Mouse (Mus musculus): ENCODE data around the gene Folr1.

DNA sequence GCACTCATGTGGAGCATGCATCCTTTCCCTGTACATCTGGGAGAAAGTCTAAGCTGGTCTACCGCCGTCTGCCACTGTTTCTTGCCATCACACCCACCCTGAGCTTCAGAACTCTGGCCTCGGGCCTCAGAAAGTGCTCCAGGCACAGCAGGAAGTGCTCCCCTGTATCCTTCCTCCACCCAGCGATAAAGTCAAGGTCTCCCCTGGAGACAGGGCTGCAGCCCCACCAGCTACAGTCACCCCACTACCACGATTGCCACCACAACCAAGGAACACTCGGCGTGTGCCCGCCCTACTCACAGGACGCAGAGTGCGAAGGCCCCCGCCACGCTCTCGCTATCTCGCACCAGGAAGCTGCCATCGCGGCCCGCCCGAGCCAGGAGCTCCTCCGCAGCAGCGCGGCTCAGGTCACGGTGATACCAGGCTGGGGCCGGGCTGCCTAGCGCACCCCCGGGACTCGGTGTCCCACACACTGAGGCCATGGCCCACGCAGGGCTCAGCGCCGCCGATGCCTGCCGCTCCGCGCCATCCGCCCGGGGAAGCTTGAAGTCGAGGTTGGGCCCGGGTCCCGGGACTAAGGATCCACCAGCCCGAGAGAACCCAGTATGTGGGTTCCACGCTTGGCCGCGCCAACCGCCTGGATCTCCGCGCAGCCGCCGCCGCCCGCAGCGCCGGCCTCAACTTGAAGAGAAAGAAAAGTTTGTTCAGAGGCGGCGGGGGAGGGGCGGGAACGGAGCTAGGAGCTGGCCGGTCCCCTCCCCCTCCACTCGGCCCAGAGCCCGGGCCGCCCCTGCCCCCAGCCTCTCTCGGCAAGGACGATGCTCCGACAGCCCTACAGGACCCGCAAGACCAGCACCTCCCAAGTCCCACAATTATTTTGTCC, 34.1 kb downstream of the Folr1 start:
- no peak for TF ChIP-seq GATA1 (IDR thresholded peaks at IDR 0.05; ENCODE audit: low read length)
- TF ChIP-seq TAL1 (IDR thresholded peaks at IDR 0.05; ENCODE audit: low read length): no peak
